Mouse (Mus musculus): Measurements from ENCODE around the gene Rad52. TPM values are rescaled to one million over a fixed set of nuclear protein-coding genes. Genes with fewer than 3 reads are reported as not detected.

The Rad52 gene
- total RNA-seq (2021): 10 to 100 TPM; 14.7 to 15.0 TPM
- long read RNA-seq, experiment 1, partial matches to known transcripts: 3 of 10 reads
- long read RNA-seq, experiment 1, other reads (novel, unspliced or antisense): 5 of 10 reads
- long read RNA-seq, experiment 2, partial matches to known transcripts: 3 of 12 reads
- long read RNA-seq, experiment 2, other reads (novel, unspliced or antisense): 9 of 12 reads

DNA sequence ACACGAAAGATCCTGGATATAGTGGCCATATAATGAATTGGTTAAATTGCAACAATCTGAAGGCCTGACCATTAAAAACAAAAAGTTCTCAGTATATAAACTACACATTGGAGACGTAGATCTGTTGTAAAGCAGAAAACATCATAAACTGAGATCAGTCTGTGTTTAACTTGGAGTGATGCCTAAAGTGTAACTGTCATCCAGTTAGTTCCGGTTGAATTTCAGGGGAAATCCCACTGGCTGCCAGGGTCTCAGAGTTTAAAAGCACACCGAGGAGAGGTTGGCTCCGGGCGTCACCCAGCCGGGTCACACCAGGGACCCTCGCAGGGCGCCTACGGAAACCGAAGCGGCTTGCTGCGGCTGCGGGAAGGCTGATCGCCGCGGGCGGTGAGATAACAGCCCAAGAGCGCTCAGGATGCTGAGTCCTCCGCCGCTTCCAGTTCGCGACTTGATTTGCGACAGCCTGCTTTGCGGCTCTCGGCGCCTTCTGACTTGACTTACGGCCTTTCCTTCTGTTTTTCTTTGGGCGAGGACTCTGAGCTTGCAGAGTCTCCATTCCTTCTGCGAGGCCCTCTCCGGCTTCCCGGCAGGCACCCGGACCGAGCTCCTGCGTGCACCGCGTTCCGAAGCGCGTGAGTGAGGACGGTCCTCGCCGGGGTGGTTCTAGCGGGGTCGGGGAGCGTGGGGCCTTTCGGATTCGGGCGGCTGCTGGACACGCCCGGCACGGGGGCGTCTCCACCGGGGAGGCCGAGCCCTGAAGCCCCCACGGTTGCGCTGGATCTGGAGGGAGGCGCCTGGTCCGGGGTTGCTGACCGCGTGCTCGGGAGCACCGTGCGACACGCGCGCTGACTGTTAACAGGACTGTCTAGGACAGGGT, at the start of gene Rad52:
Rad52 (plus strand) TSS at position 495 of the 877 bp plus-strand sequence.
- DNase-seq: peak; percentile 85

DNA sequence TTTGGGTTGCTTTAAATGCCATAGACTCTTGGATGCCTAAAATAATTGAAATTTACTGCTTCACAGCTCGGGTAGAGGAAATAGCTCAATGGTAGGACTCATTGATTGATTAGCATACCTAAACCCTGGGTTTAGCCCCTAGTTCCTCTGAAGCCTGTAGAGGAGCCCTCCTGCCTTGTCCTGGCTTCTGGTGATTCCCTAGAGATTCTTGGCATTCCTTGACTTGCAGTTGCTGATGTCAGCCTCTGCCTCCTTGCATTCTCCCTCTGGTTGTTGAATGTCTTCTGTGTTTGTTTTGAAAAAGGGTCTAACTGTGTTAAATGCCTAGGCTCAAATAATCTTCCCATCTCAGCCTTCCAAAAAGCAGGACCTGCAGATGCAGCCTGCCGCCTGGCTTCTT, 48.3 kb upstream of the Rad52 start:
- no peak for DNase-seq

DNA sequence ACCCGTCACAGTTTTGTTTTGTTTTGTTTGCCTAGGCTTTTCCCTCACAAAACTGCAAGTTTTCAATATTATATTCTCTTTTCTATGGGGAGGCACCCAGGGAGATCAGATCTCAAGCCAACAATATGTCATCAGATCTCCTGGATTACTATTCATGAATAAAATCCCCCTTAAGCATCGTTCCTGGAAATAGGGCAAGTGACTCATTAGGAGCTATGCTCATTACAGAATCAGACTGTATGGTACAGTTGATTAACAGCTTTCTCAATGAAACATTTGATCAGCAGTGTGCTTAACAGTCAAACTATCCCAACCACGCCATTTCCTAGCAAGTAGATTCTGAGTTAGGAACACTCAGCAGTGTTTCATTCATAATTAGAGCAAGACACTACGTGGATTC, 47.0 kb upstream of the Rad52 start:
- no peak for DNase-seq

DNA sequence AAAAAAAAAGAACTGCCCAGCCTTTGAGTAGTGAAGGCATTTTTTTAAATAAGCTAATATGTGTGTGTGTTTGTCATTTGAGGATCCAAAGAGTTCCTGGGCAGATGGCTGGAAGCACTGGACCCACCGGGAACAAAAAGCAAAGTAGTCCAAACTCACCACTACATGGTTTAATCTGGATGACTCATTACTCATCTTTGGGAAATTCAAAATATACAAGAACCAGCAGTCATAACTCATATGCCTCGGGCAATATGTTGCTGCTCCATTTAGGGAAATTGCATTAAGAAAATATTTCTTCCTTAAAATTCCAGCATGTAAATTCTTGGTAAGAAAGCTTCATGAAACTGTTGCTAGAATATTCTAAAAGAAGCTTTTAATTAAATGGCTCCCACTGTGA, 42.3 kb upstream of the Rad52 start:
- no peak for DNase-seq

DNA sequence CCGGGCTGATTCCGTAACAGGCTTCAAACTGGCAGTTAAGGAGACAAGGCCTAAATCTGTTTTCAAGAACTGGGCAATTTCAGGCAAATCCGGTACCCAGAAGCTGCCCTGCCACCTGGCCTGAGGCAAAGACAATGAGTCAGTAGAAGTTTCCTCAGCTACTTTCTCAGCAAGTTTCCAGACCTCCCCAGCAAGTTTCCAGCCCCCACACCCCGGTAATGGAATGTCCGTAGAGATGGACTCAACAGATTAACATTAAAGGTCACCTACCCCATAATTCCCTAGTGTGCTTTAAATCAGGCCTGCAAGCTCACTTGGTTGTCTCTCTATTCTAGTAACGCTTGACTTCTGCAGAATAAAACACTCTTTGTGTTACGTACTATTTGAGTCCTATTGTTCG, 41.0 kb upstream of the Rad52 start:
- no peak for DNase-seq

DNA sequence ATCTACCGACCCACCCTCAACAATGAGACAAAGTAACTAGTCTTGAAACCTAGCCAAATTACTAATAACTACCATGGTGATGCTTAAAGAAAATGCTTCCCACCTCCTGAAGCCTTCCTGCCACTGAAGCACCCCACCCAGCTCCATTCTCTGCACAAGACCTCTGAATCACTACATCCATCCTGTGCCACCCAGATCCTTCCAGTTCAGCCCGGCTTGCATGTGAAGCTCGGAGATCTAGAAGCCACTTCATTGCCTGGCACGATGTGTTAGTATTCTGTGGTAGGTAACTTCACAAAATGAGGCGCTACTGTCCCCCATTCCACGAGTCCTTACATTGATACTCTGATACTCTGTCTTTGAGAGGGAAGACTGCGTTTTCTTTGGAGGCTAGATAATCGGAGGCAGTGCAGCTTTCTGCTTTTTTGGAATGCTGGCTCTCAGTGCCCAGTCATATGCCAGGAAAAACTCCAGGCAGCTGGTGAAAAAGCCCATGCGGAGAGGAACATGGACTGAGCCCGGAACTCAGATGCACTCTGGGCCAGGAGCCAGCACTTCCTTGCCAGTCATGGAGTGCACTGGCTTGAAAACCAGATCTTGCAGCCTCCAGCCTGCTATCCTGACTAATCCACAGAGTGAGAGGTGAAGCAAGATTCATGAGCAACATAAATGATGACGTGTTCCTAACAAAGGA, 38.0 kb upstream of the Rad52 start:
- peak; percentile 69 for DNase-seq

DNA sequence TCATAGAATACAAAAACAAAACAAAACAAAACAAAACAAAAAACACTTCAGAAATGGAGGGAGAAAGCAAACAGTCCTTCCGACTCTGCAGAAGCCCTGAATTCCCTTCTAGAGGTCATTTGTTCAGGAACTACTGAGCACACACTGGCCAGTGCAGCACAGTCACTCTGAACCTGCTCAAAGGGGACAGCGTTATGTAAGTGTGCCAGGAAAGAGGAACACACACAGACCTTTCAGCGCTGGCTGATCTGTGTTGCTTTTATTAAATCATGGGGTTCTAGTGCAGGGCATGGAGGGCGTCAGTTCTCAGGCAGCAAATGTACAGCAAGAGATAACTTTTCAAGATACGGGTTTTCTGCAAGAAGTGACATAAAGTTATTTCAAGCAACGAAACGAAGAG, 19.3 kb upstream of the Rad52 start:
- DNase-seq: no peak

DNA sequence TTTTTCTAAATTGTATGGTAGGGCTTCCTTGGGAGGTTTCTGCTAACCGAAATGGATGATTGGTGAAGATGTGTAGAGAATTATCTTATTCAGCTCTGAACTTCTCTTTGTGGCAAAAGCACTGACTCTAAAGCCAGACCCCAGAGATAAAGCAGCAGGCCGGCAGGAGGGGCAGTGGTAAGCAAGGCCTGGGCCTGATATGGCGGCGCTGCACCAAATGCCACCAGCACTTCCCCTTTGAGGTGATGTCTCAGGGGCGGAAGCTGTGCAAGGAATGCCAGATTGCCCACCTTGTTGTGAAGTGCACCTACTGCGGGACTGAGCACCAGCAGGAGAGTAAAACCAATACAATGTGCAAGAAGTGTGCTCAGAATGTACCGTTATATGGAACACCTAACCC, 9.8 kb upstream of the Rad52 start:
- DNase-seq: no peak

DNA sequence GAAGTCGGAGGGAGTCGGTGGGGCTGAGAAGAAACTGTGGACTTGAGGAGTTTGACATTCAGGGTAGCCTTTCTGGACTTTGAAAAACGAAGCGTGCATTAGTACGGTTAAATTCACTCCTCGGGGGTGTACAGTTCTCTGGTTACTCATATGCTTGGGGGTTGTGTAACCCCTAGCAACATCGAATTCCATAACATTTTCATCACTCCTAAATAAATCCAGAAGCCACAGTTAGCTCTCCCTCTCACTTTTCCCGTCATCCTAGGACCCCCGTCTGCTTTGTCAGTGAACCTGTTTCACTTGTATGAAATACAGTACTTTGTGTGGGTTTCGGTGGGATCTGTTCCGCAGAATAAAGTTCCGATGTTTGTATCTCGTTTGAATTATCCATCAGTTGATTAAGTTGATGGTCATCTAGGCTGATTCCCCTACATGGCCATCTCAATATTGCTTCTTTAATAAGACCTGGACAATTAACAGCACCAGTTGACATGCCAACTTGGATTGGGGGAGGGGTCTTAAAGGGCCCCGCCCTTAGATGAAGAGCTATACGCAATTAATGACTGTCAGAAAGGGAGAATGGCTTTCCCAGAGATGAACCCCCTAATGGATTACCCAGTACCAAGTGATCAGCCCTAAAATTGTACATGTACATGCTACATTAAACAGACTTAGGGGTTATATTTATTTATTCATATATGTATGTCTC, 737 bp downstream of the Rad52 start:
- DNase-seq: no peak

DNA sequence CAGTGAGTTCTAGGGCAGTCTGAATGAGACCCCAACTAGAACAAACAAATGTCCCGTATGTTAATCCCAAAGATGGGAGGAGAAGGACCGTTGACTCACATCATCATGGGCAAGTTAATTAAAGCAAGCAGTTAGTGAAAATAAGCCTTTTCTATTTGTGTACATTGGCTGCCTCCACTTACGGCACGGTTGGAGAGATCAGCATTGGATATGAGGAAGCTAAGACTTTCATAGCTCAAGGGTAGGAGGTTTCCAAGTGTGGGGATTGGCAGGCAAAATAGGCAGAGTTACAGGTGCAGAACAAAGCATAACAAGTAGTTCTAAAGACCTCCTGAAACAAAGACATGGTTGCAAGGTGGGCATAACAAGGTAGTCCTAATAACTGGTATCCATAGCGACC, 3.0 kb downstream of the Rad52 start:
- no peak for DNase-seq

DNA sequence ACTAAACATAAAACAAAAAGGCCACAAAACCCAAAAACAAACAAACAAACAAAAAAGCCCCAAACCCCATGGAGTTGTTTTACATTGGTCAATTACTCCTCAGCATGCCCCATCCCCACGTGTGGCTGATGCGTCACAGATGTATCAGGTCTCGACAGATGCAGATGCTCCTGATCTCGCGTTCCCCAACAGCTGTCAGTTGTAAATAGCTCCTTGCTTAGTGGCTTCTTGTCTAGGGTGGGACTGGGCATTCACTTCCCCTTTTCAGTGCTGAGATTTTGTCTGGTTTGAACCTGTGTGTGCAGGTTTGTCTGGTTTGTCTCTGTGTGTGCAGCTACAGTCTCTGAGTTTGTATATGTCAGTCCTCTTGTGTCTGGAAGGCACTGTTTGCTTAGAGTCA, 9.5 kb downstream of the Rad52 start:
- DNase-seq: no peak

DNA sequence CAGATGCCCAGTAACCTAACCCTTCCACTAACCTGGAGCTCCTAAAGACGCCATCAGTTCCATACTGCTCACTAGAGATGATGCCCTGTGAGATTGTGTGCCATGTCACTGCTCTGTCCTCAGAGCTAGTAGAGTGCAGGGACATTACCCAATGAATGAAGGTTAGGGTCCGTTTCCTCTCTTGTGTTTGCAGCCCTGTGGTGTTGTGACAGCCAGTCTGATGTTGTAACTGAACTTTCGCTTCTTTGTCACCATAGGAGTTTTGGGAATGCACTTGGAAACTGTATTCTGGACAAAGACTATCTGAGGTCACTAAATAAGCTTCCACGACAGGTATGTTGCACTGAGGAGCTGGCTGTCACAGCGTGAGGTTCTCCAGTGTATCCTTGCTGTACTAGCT, 13.2 kb downstream of the Rad52 start:
- no peak for DNase-seq

DNA sequence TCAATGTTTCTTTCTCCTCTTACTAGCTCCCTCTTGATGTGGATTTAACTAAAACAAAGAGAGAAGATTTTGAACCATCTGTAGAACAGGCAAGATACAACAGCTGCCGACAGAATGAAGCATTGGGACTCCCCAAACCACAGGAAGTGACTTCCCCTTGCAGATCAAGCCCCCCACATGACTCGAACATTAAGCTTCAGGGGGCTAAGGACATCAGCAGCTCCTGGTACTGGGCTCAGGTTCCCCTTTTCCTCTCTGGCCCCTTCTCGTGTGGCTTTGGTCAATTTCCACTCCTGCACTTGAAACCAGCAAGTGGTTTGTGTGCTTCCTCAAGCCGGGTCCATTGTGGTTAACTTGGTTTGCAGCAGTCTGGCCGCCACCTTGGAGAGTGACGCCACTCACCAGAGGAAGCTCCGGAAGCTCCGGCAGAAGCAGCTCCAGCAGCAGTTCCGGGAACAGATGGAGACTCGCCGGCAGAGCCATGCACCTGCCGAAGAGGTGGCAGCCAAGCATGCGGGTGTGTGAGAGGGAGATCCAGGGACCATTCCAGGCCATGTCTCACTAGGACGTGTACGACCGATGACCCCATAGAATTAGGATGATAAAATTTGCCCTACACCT, 16.2 kb downstream of the Rad52 start:
- DNase-seq: peak; percentile 16

DNA sequence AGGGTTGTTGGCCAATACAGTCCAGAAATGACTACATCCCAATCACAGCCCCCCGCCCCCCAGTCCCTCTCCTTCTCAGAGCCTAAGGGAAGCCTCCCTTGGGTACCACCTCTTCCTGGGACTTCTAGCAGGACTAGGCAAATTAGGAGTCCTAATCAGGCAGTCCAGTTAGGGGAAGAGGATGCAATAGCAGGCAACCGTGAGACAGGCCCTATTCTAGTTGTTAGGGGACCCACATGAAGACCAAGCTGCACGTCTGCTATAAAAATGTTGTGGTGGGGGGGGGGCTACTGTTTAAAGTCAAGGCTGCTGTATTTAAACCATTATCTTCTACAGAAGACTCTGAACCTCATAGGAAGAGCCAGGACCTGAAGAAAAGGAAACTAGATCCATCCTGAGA, 19.6 kb downstream of the Rad52 start:
- no peak for DNase-seq

DNA sequence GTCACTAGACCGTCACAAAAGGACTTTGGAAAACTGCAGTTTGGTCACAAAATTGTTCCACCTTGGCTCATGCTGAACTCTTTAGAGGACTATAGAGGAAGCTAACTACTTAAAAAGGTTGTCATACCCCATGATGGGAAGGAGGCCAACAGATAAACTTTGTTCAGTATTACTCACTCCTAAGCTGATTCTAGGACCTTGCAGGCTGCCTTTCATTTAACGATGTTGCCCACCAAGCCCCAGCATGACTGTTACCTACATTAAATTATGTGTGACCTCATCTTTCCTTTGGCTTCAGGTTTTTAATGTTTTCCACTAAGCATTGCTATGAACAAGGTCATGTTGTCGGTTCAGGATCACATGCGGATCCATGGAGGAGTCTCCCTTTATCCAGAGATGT, 20.0 kb downstream of the Rad52 start:
- DNase-seq: no peak

DNA sequence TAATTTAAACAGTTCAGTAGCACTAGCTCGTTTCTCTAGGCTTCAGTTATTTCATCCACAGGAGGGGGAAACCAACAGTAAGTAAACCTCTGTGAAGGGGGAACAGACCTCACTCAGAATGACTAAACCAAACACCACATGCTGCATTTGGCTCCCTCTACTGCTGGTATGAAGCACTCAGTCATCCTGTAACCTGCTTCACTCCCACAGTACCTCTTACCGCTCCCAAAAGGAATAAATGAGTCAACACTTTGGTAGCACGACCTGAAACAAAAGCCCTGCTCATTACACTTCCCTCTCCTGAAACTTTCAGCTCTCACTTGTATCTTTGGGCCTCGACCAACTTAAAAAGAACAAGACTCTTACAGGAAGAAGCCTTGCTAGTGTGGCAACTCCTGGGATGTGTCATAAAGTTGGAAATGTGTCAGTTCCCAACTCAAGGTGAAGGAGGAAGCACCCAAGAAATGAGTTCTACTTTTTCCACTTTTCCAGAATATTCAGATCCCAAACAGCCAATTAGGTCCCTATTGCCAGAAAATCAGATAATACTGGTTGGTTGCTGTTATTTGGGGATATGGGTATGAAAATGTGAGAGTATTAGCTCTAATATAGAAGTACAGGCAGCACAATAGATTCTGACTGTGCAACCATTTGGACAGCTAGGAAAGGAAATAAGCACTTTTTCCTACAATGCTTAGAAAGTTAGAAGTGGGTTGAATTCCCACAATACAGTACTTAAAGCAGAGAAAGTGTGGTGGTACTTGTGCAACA, 21.9 kb downstream of the Rad52 start:
- no peak for DNase-seq

Other genes starting within 250 kb of the Rad52 start
- 10 to 100 TPM; 21.2 to 25.7 TPM for gene Erc1, start 54.5 kb upstream of the Rad52 start, total RNA-seq (2021)
- 100 to 1,000 TPM; 263 to 303 TPM for gene Wnk1, start 136.0 kb downstream of the Rad52 start, total RNA-seq (2021)
- gene Ninj2, start 190.7 kb downstream of the Rad52 start, total RNA-seq (2021): not detected

Data from gastrocnemius, postnatal 25 days (tissue).